ENCODE assay signal across 11 mouse cellular contexts in genomic region chr5:124872033-124872432, GRCm38 (mm10). TPM values are rescaled to one million over a fixed set of nuclear protein-coding genes. Genes with fewer than 3 reads are reported as not detected.
A peak's percentile ranks its signal among the peaks of the same experiment; 100 is the strongest.
DNase-seq lines count a peak whose midpoint lies in the region; TF ChIP-seq lines count a peak whose summit lies in the region.
"Had no signal": no experiment of that assay in that cellular context is flagged by ENCODE, and none has a peak within 500 bp of the region (broad histone marks: within the 10 kb centered on the region; RNA-seq: fewer than 3 reads in every experiment).

No protein-coding gene starts in this region.

- H3K27me3 ChIP-seq in hindbrain, embryonic 10.5 days (ENCODE audit: insufficient read depth, poor library complexity, severe bottlenecking): no peaks in the 10 kb centered on the region
- H3K27me3 ChIP-seq: embryonic facial prominence, embryonic 15.5 days had no signal

- H3K9me3 ChIP-seq in hindbrain, embryonic 10.5 days: no peaks in the 10 kb centered on the region
- H3K9me3 ChIP-seq: embryonic facial prominence, embryonic 15.5 days had no signal

- peaks cover 80% of the 10 kb centered on the region for H3K36me3 ChIP-seq in hindbrain, embryonic 10.5 days

- 81% methylated on average over 2 of the region's 2 CpGs for WGBS in hindbrain, embryonic 10.5 days

- intact Hi-C loops in gastrocnemius, adult 2 months (cut with DNase I): no loop called here
- intact Hi-C loops in gastrocnemius, postnatal 14 days (cut with DNase I; ENCODE audit: low total_unique reads): no loop called here
- intact Hi-C loops in heart, postnatal 14 days (cut with DNase I): no loop called here

- DNase-seq in gastrocnemius, adult 2 months: peak; percentile 43
- DNase-seq in gastrocnemius, postnatal 14 days: no peak
- DNase-seq in urinary bladder, postnatal 25 days (ENCODE audit: low spot score): peak; percentile 13
- no peak for DNase-seq in urinary bladder, postnatal 10 days (ENCODE audit: low spot score)
- peak; percentile 26 to 49 for DNase-seq in heart, postnatal 14 days
- no peak for DNase-seq in layer of hippocampus, adult 18-20 months (ENCODE audit: low spot score in 2 of 2)
- no peak for DNase-seq in hindbrain, embryonic 10.5 days (ENCODE audit: low spot score)
- DNase-seq in thymus, postnatal 25 days: no peak
- DNase-seq: left cerebral cortex, postnatal 4 days had no signal

- H3K27ac ChIP-seq in gastrocnemius, adult 2 months: no peak overlapping the region
- no peak overlapping the region for H3K27ac ChIP-seq in hindbrain, embryonic 10.5 days
- H3K27ac ChIP-seq: embryonic facial prominence, embryonic 15.5 days; hindbrain, postnatal 0 days had no signal

- H3K4me3 ChIP-seq in gastrocnemius, adult 2 months: no peak overlapping the region
- no peak overlapping the region for H3K4me3 ChIP-seq in hindbrain, embryonic 10.5 days
- H3K4me3 ChIP-seq: embryonic facial prominence, embryonic 15.5 days had no signal

- peaks cover 25% of the 10 kb centered on the region for H3K4me1 ChIP-seq in hindbrain, embryonic 10.5 days (replicated peaks)

- no peak for TF ChIP-seq CTCF in gastrocnemius, adult 2 months (IDR thresholded peaks at IDR 0.05)

RNA-seq across cellular contexts. Expression of gene Zfp664, which starts 9.5 kb away (rescaled TPM):
- 10 to 100 TPM; 17.0 to 21.8 TPM for total RNA-seq in gastrocnemius, adult 2 months (2021)
- total RNA-seq in gastrocnemius, postnatal 14 days (2021): 10 to 100 TPM; 19.6 to 20.8 TPM
- total RNA-seq in heart, postnatal 14 days (2021): 10 to 100 TPM; 48.1 to 50.7 TPM
- 10 to 100 TPM; 68.8 to 69.3 TPM for total RNA-seq in layer of hippocampus, adult 18-20 months (2021)
- 147 and 161 TPM in 2 replicates for polyA plus RNA-seq in hindbrain, embryonic 10.5 days (2016; fragmentation: Nextera tagmentation; extraction: Ambion mirVana)

RNA-seq across cellular contexts. Expression of gene Ccdc92, which starts 9.8 kb away (rescaled TPM):
- under 1 TPM; 0.45 to 0.64 TPM for total RNA-seq in gastrocnemius, adult 2 months (2021)
- total RNA-seq in gastrocnemius, postnatal 14 days (2021): under 1 TPM; 0.24 to 0.80 TPM
- 1 to 10 TPM; 1.1 TPM for total RNA-seq in heart, postnatal 14 days (2021)
- 10 to 100 TPM; 84.6 to 90.7 TPM for total RNA-seq in layer of hippocampus, adult 18-20 months (2021)
- polyA plus RNA-seq in hindbrain, embryonic 10.5 days (2016; fragmentation: Nextera tagmentation; extraction: Ambion mirVana): 15.0 and 20.3 TPM in 2 replicates

Comparison
In these comparisons a context has a peak if more than half of its experiments do, and no peak if none do; other contexts are left out.
1. DNase-seq: peak in gastrocnemius, adult 2 months (single experiment), urinary bladder, postnatal 25 days (single experiment) and heart, postnatal 14 days (2 of 2); none in gastrocnemius, postnatal 14 days (single experiment), urinary bladder, postnatal 10 days (single experiment), layer of hippocampus, adult 18-20 months (0 of 2), hindbrain, embryonic 10.5 days (single experiment) and thymus, postnatal 25 days (single experiment).
2. RNA of gene Ccdc92, which starts 9.8 kb away (total RNA-seq): 84.6 to 90.7 TPM in layer of hippocampus, adult 18-20 months; 1.1 TPM in heart, postnatal 14 days, 0.24 to 0.80 TPM in gastrocnemius, postnatal 14 days and 0.45 to 0.64 TPM in gastrocnemius, adult 2 months; every median in the first group is over 10 times any median in the second.